ENCODE assay signal across 10 mouse cellular contexts in genomic region chr4:57772851-57773510, GRCm38 (mm10). TPM values are rescaled to one million over a fixed set of nuclear protein-coding genes. Genes with fewer than 3 reads are reported as not detected.
DNase-seq lines count a peak whose midpoint lies in the region; ATAC-seq and TF ChIP-seq lines count a peak whose summit lies in the region.
"Had no signal": no experiment of that assay in that cellular context is flagged by ENCODE, and none has a peak within 500 bp of the region (broad histone marks: within the 10 kb centered on the region; RNA-seq: fewer than 3 reads in every experiment).

No protein-coding gene starts in this region.

- H3K27me3 ChIP-seq in embryonic facial prominence, embryonic 13.5 days: no peaks in the 10 kb centered on the region
- H3K27me3 ChIP-seq in embryonic facial prominence, embryonic 10.5 days (replicated peaks; ENCODE audit: low read depth, poor library complexity, severe bottlenecking): no peaks in the 10 kb centered on the region
- H3K27me3 ChIP-seq in heart, embryonic 15.5 days: no peaks in the 10 kb centered on the region
- no peaks in the 10 kb centered on the region for H3K27me3 ChIP-seq in liver, embryonic 14.5 days (ENCODE audit: control insufficient read depth, insufficient read depth, low read length)
- no peaks in the 10 kb centered on the region for H3K27me3 ChIP-seq in thymus, adult 2 months (ENCODE audit: control insufficient read depth, insufficient read depth, low read length)
- H3K27me3 ChIP-seq: limb, embryonic 12.5 days had no signal

- H3K36me3 ChIP-seq in embryonic facial prominence, embryonic 13.5 days: no peaks in the 10 kb centered on the region
- no peaks in the 10 kb centered on the region for H3K36me3 ChIP-seq in embryonic facial prominence, embryonic 10.5 days (replicated peaks)
- H3K36me3 ChIP-seq in heart, embryonic 15.5 days: no peaks in the 10 kb centered on the region
- H3K36me3 ChIP-seq in liver, embryonic 14.5 days (replicated peaks; ENCODE audit: control insufficient read depth, insufficient read depth, low read depth): no peaks in the 10 kb centered on the region
- no peaks in the 10 kb centered on the region for H3K36me3 ChIP-seq in thymus, adult 2 months (ENCODE audit: control insufficient read depth, insufficient read depth, low read length)
- H3K36me3 ChIP-seq: limb, embryonic 12.5 days had no signal

- H3K4me3 ChIP-seq in embryonic facial prominence, embryonic 13.5 days: no peak overlapping the region
- H3K4me3 ChIP-seq in embryonic facial prominence, embryonic 10.5 days: no peak overlapping the region
- H3K4me3 ChIP-seq in heart, embryonic 15.5 days: no peak overlapping the region
- H3K4me3 ChIP-seq in liver, embryonic 14.5 days (ENCODE audit: insufficient read depth in 1 of 2, low read depth in 2 of 2, low read length in 2 of 2): no peak overlapping the region
- H3K4me3 ChIP-seq in thymus, adult 2 months (ENCODE audit: control insufficient read depth, insufficient read depth, low read length): no peak overlapping the region
- H3K4me3 ChIP-seq: limb, embryonic 12.5 days had no signal

- WGBS in embryonic facial prominence, embryonic 13.5 days: 41% methylated on average over 11 of the region's 11 CpGs
- WGBS in embryonic facial prominence, embryonic 10.5 days: 56% methylated on average over 11 of the region's 11 CpGs
- 14% methylated on average over 11 of the region's 11 CpGs for WGBS in heart, embryonic 15.5 days
- 13% methylated on average over 11 of the region's 11 CpGs for WGBS in liver, embryonic 14.5 days (ENCODE audit: insufficient replicate concordance)
- WGBS in thymus, adult 2 months: 40% methylated on average over 11 of the region's 11 CpGs

- H3K27ac ChIP-seq in embryonic facial prominence, embryonic 13.5 days: peak overlapping the region; percentile 49; the same call in 1 of the 2 replicates
- H3K27ac ChIP-seq in embryonic facial prominence, embryonic 10.5 days (replicated peaks): no peak overlapping the region
- H3K27ac ChIP-seq in heart, embryonic 15.5 days: peak overlapping the region; percentile 67
- no peak overlapping the region for H3K27ac ChIP-seq in liver, embryonic 14.5 days
- no peak overlapping the region for H3K27ac ChIP-seq in thymus, adult 2 months (ENCODE audit: control insufficient read depth, insufficient read depth, low read length)
- H3K27ac ChIP-seq: limb, embryonic 12.5 days had no signal

- no peak overlapping the region for H3K4me2 ChIP-seq in embryonic facial prominence, embryonic 13.5 days
- H3K4me2 ChIP-seq in heart, embryonic 15.5 days: no peak overlapping the region
- H3K4me2 ChIP-seq in liver, embryonic 14.5 days (ENCODE audit: low read depth): no peak overlapping the region
- H3K4me2 ChIP-seq: limb, embryonic 12.5 days had no signal

- TF ChIP-seq CTCF in liver, embryonic 14.5 days (IDR thresholded peaks at IDR 0.05; ENCODE audit: low read depth): no peak
- no peak for TF ChIP-seq CTCF in thymus, adult 2 months (IDR thresholded peaks at IDR 0.05; ENCODE audit: borderline replicate concordance, control insufficient read depth, extremely low read depth, insufficient read depth, low read length, poor library complexity)

- no peak for DNase-seq in embryonic facial prominence, embryonic 10.5 days (ENCODE audit: low spot score)
- DNase-seq in MEL-GATA-1-ER (ENCODE audit: extremely low read depth, low read depth): peak; percentile 27
- peak in 2 of 3 experiments; percentile 30 to 33 for DNase-seq in liver, embryonic 14.5 days (ENCODE audit: low read depth in 3 of 3, low spot score in 3 of 3)
- no peak for DNase-seq in gastrocnemius, postnatal 36 days
- no peak for DNase-seq in thymus, adult 2 months
- no peak for DNase-seq in natural killer cell, adult 2 months (ENCODE audit: low spot score in 2 of 2)
- DNase-seq: adrenal gland, postnatal 25 days had no signal

- TF ChIP-seq POLR2A in thymus, adult 2 months (IDR thresholded peaks at IDR 0.05; ENCODE audit: control insufficient read depth, extremely low read depth, insufficient read depth, low read length, poor library complexity): no peak

- peaks cover 15% of the 10 kb centered on the region for H3K4me1 ChIP-seq in embryonic facial prominence, embryonic 13.5 days
- H3K4me1 ChIP-seq in embryonic facial prominence, embryonic 10.5 days: peaks cover 16% of the 10 kb centered on the region
- H3K4me1 ChIP-seq in heart, embryonic 15.5 days (replicated peaks): peaks cover 32% of the 10 kb centered on the region
- peaks cover 0 to 9% of the 10 kb centered on the region in 2 experiments; a peak in 2 of 4 replicates for H3K4me1 ChIP-seq in liver, embryonic 14.5 days (replicated peaks; ENCODE audit: control insufficient read depth in 2 of 2, insufficient read depth in 2 of 2, low read length in 1 of 2)
- no peaks in the 10 kb centered on the region; the same call in 1 of the 2 replicates for H3K4me1 ChIP-seq in thymus, adult 2 months (replicated peaks; ENCODE audit: control insufficient read depth, insufficient read depth, low read length)

- no peaks in the 10 kb centered on the region for H3K9me3 ChIP-seq in embryonic facial prominence, embryonic 13.5 days
- no peaks in the 10 kb centered on the region for H3K9me3 ChIP-seq in embryonic facial prominence, embryonic 10.5 days
- H3K9me3 ChIP-seq in heart, embryonic 15.5 days (replicated peaks): no peaks in the 10 kb centered on the region
- H3K9me3 ChIP-seq in liver, embryonic 14.5 days (ENCODE audit: control insufficient read depth, low read length): no peaks in the 10 kb centered on the region
- H3K9me3 ChIP-seq: limb, embryonic 12.5 days had no signal

- ATAC-seq in embryonic facial prominence, embryonic 13.5 days (ENCODE audit: insufficient number of reproducible peaks, insufficient read depth, low FRiP score, low TSS enrichment, low read depth): no peak
- ATAC-seq in heart, embryonic 15.5 days (replicated peaks; ENCODE audit: insufficient number of reproducible peaks, insufficient read depth, low FRiP score, low read depth): 0 out of 2 replicates have a peak, but pooled peaks have one; percentile 48
- ATAC-seq in liver, embryonic 14.5 days (ENCODE audit: insufficient read depth): no peak

- intact Hi-C loops in gastrocnemius, postnatal 36 days (cut with DNase I): no loop called here

- no peak for TF ChIP-seq EP300 in liver, embryonic 14.5 days (IDR thresholded peaks at IDR 0.05; ENCODE audit: low read depth)

- no peak overlapping the region for H3K9ac ChIP-seq in embryonic facial prominence, embryonic 13.5 days
- no peak overlapping the region for H3K9ac ChIP-seq in heart, embryonic 15.5 days
- H3K9ac ChIP-seq in liver, embryonic 14.5 days (replicated peaks): no peak overlapping the region
- H3K9ac ChIP-seq: limb, embryonic 12.5 days had no signal

RNA-seq across cellular contexts. Expression of gene Akap2, which starts 55.5 kb away (rescaled TPM):
- polyA plus RNA-seq in embryonic facial prominence, embryonic 13.5 days (2015; fragmentation: Nextera tagmentation; extraction: Ambion mirVana): 25.8 and 28.1 TPM in 2 replicates
- 21.3 and 24.7 TPM in 2 replicates for polyA plus RNA-seq in embryonic facial prominence, embryonic 10.5 days (2016; fragmentation: Nextera tagmentation; extraction: Ambion mirVana)
- 40.0 and 48.5 TPM in 2 replicates for polyA plus RNA-seq in heart, embryonic 15.5 days (2015; fragmentation: Nextera tagmentation; extraction: Ambion mirVana)
- 0.76 and 0.79 TPM in 2 replicates for polyA plus RNA-seq in liver, embryonic 14.5 days (2012; rRNA removed)
- 0.63 and 1.5 TPM in 2 replicates for polyA plus RNA-seq in liver, embryonic 14.5 days (2014; fragmentation: Nextera tagmentation; extraction: Ambion mirVana)
- 10 to 100 TPM; 29.6 to 35.6 TPM for total RNA-seq in gastrocnemius, postnatal 36 days (2021)
- polyA plus RNA-seq in thymus, adult 2 months (2012; rRNA removed): 99.2 and 117 TPM in 2 replicates

Comparison
In these comparisons a context has a peak if more than half of its experiments do, and no peak if none do; other contexts are left out.
1. H3K27ac ChIP-seq: peak in embryonic facial prominence, embryonic 13.5 days (single experiment) and heart, embryonic 15.5 days (single experiment); none in embryonic facial prominence, embryonic 10.5 days (single experiment), liver, embryonic 14.5 days (single experiment) and thymus, adult 2 months (single experiment).
2. DNase-seq: peak in MEL-GATA-1-ER (single experiment) and liver, embryonic 14.5 days (2 of 3); none in embryonic facial prominence, embryonic 10.5 days (single experiment), gastrocnemius, postnatal 36 days (0 of 2), thymus, adult 2 months (single experiment) and natural killer cell, adult 2 months (0 of 2).